Mouse (Mus musculus): ENCODE results near the gene Pram1.

DNA sequence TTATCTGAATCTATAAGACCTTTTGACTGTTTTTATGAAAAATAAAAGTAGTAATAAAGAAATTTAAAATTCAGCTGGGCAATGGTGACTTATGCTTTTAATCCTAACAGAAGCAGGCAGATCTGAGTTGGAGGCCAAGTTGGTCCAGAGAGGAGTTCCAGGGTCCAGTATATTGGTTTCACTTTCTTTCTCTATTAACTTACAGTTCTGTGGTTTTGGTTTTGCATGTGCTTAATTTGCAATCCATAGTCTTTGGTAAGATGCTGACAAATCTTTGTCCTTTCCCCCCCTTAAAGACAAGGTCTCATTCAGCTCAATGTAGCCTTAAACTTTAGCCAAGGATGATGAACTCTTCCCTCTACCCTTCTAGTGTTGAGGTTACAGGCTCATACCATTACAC is 40.9 kb downstream of the Pram1 start:
- TF ChIP-seq CTCF (IDR thresholded peaks at IDR 0.05; ENCODE audit: extremely low read depth, insufficient read depth, insufficient read length, insufficient replicate concordance) (no peak), POLR2A (IDR thresholded peaks at IDR 0.05; ENCODE audit: low read depth, low read length) (no peak)
